Mouse (Mus musculus): ENCODE measurements around the gene Epo. TPM values are rescaled to one million over a fixed set of nuclear protein-coding genes. Genes with fewer than 3 reads are reported as not detected.

Gene Epo
- polyA plus RNA-seq, 1 experiment = not detected

- WGBS = 71% methylated on average over 12 of the region's 12 CpGs
Observed at GRCm38 (mm10) chr5:137569031-137569430, 36.0 kb upstream of the Epo start.

GRCm38 (mm10) chr5:137568223-137568798 is 35.3 kb upstream of the Epo start:
- DNase-seq = no peak
- H3K4me1 ChIP-seq (ENCODE audit: control insufficient read depth, insufficient read depth, low read length) = no peaks in the 10 kb centered on the region

More at GRCm38 (mm10) chr5:137569031-137569430, 36.0 kb upstream of the Epo start:
- no peak for TF ChIP-seq CTCF (IDR thresholded peaks at IDR 0.05; ENCODE audit: borderline replicate concordance, insufficient read depth, low read depth, low read length)
- no peak for TF ChIP-seq POLR2A (IDR thresholded peaks at IDR 0.05; ENCODE audit: borderline replicate concordance, insufficient read depth, low read length)
- Histone ChIP-seq H3K27me3 (ENCODE audit: control insufficient read depth, insufficient read depth, low read length) (no peaks in the 10 kb centered on the region), H3K27ac (ENCODE audit: insufficient read depth, low read length) (no peak overlapping the region), H3K4me1 (ENCODE audit: control insufficient read depth, insufficient read depth, low read length) (no peaks in the 10 kb centered on the region), H3K4me3 (replicated peaks; ENCODE audit: insufficient read depth, low read depth, low read length) (no peak overlapping the region)
- DNase-seq = no peak

DNA sequence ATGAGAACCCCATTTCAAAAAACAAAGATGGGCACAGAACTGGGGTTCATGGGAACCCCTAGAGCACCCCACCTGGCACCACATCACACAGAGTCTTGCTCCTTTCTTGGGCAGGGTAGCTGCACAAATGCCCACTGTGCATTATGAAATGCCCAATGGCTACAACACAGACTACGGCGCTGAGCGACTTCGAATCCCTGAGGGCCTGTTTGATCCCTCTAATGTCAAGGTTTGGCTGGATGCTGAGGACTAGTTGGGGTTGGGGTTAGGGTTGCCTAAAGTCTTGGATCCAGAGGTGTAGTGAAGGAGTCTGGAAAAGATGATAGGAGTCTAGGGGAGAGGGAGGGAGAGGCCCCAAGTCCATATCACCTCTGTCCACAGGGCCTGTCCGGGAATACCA is 33.4 kb upstream of the Epo start:
- Histone ChIP-seq H3K27ac (ENCODE audit: insufficient read depth, low read length) (no peak overlapping the region), H3K4me1 (ENCODE audit: control insufficient read depth, insufficient read depth, low read length) (no peaks in the 10 kb centered on the region), H3K4me3 (replicated peaks; ENCODE audit: insufficient read depth, low read depth, low read length) (no peak overlapping the region), H3K27me3 (ENCODE audit: control insufficient read depth, insufficient read depth, low read length) (no peaks in the 10 kb centered on the region)
- TF ChIP-seq POLR2A (IDR thresholded peaks at IDR 0.05; ENCODE audit: borderline replicate concordance, insufficient read depth, low read length) = no peak
- TF ChIP-seq CTCF (IDR thresholded peaks at IDR 0.05; ENCODE audit: borderline replicate concordance, insufficient read depth, low read depth, low read length) = no peak
- WGBS = 96% methylated on average over 5 of the region's 5 CpGs
- DNase-seq = no peak

More at GRCm38 (mm10) chr5:137568223-137568798, 35.3 kb upstream of the Epo start:
- 56% methylated on average over 8 of the region's 8 CpGs for WGBS
- Histone ChIP-seq H3K27me3 (ENCODE audit: control insufficient read depth, insufficient read depth, low read length) (no peaks in the 10 kb centered on the region), H3K27ac (ENCODE audit: insufficient read depth, low read length) (no peak overlapping the region), H3K4me3 (replicated peaks; ENCODE audit: insufficient read depth, low read depth, low read length) (no peak overlapping the region)
- TF ChIP-seq CTCF (IDR thresholded peaks at IDR 0.05; ENCODE audit: borderline replicate concordance, insufficient read depth, low read depth, low read length) (no peak), POLR2A (IDR thresholded peaks at IDR 0.05; ENCODE audit: borderline replicate concordance, insufficient read depth, low read length) (no peak)

- TF ChIP-seq CTCF (IDR thresholded peaks at IDR 0.05; ENCODE audit: borderline replicate concordance, insufficient read depth, low read depth, low read length) = no peak
- TF ChIP-seq POLR2A (IDR thresholded peaks at IDR 0.05; ENCODE audit: borderline replicate concordance, insufficient read depth, low read length) = no peak
- WGBS = 39% methylated on average over 6 of the region's 6 CpGs
- Histone ChIP-seq H3K27ac (ENCODE audit: insufficient read depth, low read length) (no peak overlapping the region), H3K4me3 (replicated peaks; ENCODE audit: insufficient read depth, low read depth, low read length) (no peak overlapping the region), H3K4me1 (ENCODE audit: control insufficient read depth, insufficient read depth, low read length) (no peaks in the 10 kb centered on the region), H3K27me3 (ENCODE audit: control insufficient read depth, insufficient read depth, low read length) (no peaks in the 10 kb centered on the region)
- no peak for DNase-seq
Observed at GRCm38 (mm10) chr5:137565744-137566143, 32.7 kb upstream of the Epo start.

DNA sequence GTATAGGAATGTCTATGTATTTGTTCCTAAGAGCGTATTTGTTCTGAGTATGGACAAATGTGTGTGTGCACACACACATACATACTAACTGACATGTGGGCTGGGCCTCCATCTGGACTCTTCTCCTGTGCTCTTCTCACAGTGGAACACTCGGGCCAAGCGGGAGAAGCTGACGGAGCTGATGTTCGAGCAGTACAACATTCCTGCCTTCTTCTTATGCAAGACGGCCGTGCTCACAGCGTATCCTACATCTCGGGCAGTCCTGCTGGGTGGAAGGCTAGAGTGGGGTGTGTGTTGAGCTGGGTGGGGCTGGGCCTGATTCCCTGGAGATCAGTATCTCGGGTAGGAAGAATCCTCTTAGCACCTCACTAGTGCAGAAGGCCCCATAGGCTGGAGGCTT is 29.9 kb upstream of the Epo start:
- TF ChIP-seq POLR2A (IDR thresholded peaks at IDR 0.05; ENCODE audit: borderline replicate concordance, insufficient read depth, low read length) (no peak), CTCF (IDR thresholded peaks at IDR 0.05; ENCODE audit: borderline replicate concordance, insufficient read depth, low read depth, low read length) (no peak)
- no peak overlapping the region for H3K27ac ChIP-seq (ENCODE audit: insufficient read depth, low read length)
- H3K4me3 ChIP-seq (replicated peaks; ENCODE audit: insufficient read depth, low read depth, low read length) = no peak overlapping the region
- H3K4me1 ChIP-seq (ENCODE audit: control insufficient read depth, insufficient read depth, low read length) = no peaks in the 10 kb centered on the region
- 61% methylated on average over 10 of the region's 10 CpGs for WGBS
- DNase-seq = no peak
- H3K27me3 ChIP-seq (ENCODE audit: control insufficient read depth, insufficient read depth, low read length) = no peaks in the 10 kb centered on the region

- TF ChIP-seq POLR2A (IDR thresholded peaks at IDR 0.05; ENCODE audit: borderline replicate concordance, insufficient read depth, low read length) (no peak), CTCF (IDR thresholded peaks at IDR 0.05; ENCODE audit: borderline replicate concordance, insufficient read depth, low read depth, low read length) (no peak)
- H3K4me1 ChIP-seq (ENCODE audit: control insufficient read depth, insufficient read depth, low read length) = no peaks in the 10 kb centered on the region
- 42% methylated on average over 6 of the region's 6 CpGs for WGBS
- H3K27ac ChIP-seq (ENCODE audit: insufficient read depth, low read length) = no peak overlapping the region
- no peaks in the 10 kb centered on the region for H3K27me3 ChIP-seq (ENCODE audit: control insufficient read depth, insufficient read depth, low read length)
- DNase-seq = no peak
- H3K4me3 ChIP-seq (replicated peaks; ENCODE audit: insufficient read depth, low read depth, low read length) = no peak overlapping the region
Observed at GRCm38 (mm10) chr5:137561556-137561955, 28.5 kb upstream of the Epo start.

- Histone ChIP-seq H3K4me1 (ENCODE audit: control insufficient read depth, insufficient read depth, low read length) (peaks cover 13% of the 10 kb centered on the region), H3K27ac (ENCODE audit: insufficient read depth, low read length) (no peak overlapping the region), H3K27me3 (ENCODE audit: control insufficient read depth, insufficient read depth, low read length) (no peaks in the 10 kb centered on the region), H3K4me3 (replicated peaks; ENCODE audit: insufficient read depth, low read depth, low read length) (peak overlapping the region; percentile 96)
- 42% methylated on average over 11 of the region's 11 CpGs for WGBS
- TF ChIP-seq CTCF (IDR thresholded peaks at IDR 0.05; ENCODE audit: borderline replicate concordance, insufficient read depth, low read depth, low read length) = no peak
- TF ChIP-seq POLR2A (IDR thresholded peaks at IDR 0.05; ENCODE audit: borderline replicate concordance, insufficient read depth, low read length) = no peak
- DNase-seq = no peak
Observed at GRCm38 (mm10) chr5:137553898-137554297, 20.9 kb upstream of the Epo start.

- DNase-seq = peak; percentile 96 to 97
- 1% methylated on average over 37 of the region's 37 CpGs for WGBS
Observed at GRCm38 (mm10) chr5:137553411-137553837, 20.4 kb upstream of the Epo start, which contains the start of gene Actl6b. TSS of gene Actl6b (plus strand) at chr5:137553517.

More at GRCm38 (mm10) chr5:137553411-137553837, 20.4 kb upstream of the Epo start, which contains the start of gene Actl6b:
- peak within 1 kb of the TSS; percentile 96 for H3K4me3 ChIP-seq (replicated peaks; ENCODE audit: insufficient read depth, low read depth, low read length)
- H3K27me3 ChIP-seq (ENCODE audit: control insufficient read depth, insufficient read depth, low read length) = no peaks in the 10 kb centered on the region
- H3K27ac ChIP-seq (ENCODE audit: insufficient read depth, low read length) = peak within 1 kb of the TSS; percentile 76
- H3K4me1 ChIP-seq (ENCODE audit: control insufficient read depth, insufficient read depth, low read length) = peaks cover 13% of the 10 kb centered on the region
- TF ChIP-seq CTCF (IDR thresholded peaks at IDR 0.05; ENCODE audit: borderline replicate concordance, insufficient read depth, low read depth, low read length) = no peak
- TF ChIP-seq POLR2A (IDR thresholded peaks at IDR 0.05; ENCODE audit: borderline replicate concordance, insufficient read depth, low read length) = peak; percentile 82

All from cerebellum, adult 2 months (tissue).